Mouse (Mus musculus): ENCODE measurements at regions not wholly inside any gene's neighbourhood (a gene's known extent, or its start where the extent isn't known, plus 50 kb on each side); places are given as distances from the start of the nearest gene placed in this dataset.

DNA sequence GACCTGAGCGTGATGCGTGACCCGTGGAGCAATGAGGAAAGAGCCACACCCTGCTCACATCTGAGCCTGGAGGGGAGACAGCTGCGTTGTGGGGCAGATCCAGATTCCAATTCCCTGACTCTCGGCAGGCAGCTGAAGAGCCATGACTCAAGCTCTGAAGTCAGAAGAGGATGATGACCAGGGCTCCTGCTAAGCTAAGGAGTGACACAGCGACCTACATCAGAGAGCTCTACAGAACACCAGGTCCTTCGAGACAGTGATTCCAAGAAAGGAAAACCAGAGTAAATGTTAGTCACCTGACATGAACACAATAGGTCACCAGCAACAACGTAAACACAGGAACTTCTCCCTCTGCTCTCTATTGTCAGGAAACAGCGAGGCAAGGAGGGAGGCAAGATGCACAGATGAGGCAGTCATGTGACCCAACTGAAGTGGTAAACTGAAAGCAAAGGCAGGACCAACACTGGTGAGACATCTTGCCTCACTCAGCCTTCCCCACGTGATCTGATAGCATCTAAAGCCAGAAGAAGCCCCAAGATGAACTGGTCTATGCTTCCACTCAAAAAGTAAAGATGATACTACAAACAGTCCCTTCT lies 444.2 kb upstream of the Gm19410 start:
- 67% methylated on average over 10 of the region's 10 CpGs for WGBS
- Histone ChIP-seq H3K9me3 (replicated peaks; ENCODE audit: control insufficient read depth, low read length) (no peaks in the 10 kb centered on the region), H3K4me2 (ENCODE audit: low read depth, low read length) (no peak overlapping the region), H3K27me3 (ENCODE audit: control insufficient read depth, insufficient read depth, low read length) (no peaks in the 10 kb centered on the region), H3K4me1 (ENCODE audit: control insufficient read depth, insufficient read depth, low read length) (no peaks in the 10 kb centered on the region), H3K27ac (ENCODE audit: low read length) (no peak overlapping the region), H3K4me3 (ENCODE audit: low read length) (no peak overlapping the region), H3K36me3 (ENCODE audit: control insufficient read depth, insufficient read depth) (no peaks in the 10 kb centered on the region), H3K9ac (ENCODE audit: low read length) (no peak overlapping the region)
- no peak for ATAC-seq (replicated peaks; ENCODE audit: extremely low read depth, insufficient read depth, low FRiP score)

DNA sequence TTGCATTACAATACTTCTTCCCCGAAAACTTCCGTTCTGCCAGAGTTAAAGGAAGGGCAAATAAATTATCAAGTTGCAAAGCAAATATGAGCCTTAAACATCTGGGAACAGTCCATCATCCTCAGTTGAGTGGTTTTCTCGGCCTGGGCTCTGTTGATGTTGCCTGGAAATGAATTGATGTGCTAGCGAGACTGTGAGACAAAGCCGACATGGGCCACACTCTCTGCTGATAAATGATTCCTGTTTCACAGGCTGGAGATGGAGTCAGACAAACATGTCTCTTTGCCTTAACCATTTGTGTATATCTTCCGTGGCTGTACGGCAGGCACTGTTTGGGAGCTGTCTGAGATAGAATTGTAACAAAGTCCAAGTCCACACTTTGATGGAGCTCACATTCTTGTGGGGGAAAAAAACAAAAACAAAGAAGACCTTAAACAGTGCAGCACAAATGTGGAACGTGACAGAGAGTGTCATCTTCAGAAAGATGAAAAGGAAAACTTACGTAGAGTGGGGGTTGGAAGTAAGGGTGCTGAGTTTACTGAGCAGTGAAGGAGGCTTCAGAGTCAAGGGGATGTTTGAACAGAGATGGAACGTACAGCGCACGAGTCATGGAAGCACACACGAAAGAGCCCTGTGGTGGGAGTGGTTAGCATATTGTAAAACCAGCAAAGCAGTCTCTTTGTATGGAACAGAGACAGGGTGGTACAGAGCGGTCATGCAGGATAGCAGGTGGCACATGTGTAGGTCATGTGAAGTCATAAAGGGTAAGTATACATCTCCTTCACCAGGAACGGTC lies 442.2 kb upstream of the Gm19410 start:
- Histone ChIP-seq H3K9me3 (replicated peaks; ENCODE audit: control insufficient read depth, low read length) (no peaks in the 10 kb centered on the region), H3K4me2 (ENCODE audit: low read depth, low read length) (no peak overlapping the region), H3K27me3 (ENCODE audit: control insufficient read depth, insufficient read depth, low read length) (no peaks in the 10 kb centered on the region), H3K4me1 (ENCODE audit: control insufficient read depth, insufficient read depth, low read length) (0 out of 2 replicates have a peak, but pooled peaks cover 2% of the 10 kb centered on the region), H3K27ac (ENCODE audit: low read length) (no peak overlapping the region), H3K36me3 (ENCODE audit: control insufficient read depth, insufficient read depth) (no peaks in the 10 kb centered on the region), H3K9ac (ENCODE audit: low read length) (no peak overlapping the region), H3K4me3 (ENCODE audit: low read length) (no peak overlapping the region)
- no peak for ATAC-seq (replicated peaks; ENCODE audit: extremely low read depth, insufficient read depth, low FRiP score)
- WGBS, result 62% methylated on average over 15 of the region's 15 CpGs
